Mouse (Mus musculus): Measurements from ENCODE around the gene Tmem132a. TPM values are rescaled to one million over a fixed set of nuclear protein-coding genes. Genes with fewer than 3 reads are reported as not detected.

Tmem132a gene
- polyA plus RNA-seq, 1 experiment = 4.9 TPM

GRCm38 (mm10) chr19:10845454-10845853 lies 24.3 kb downstream of the Tmem132a start:
- H3K4me3 ChIP-seq (ENCODE audit: low read depth, low read length) = no peak overlapping the region
- WGBS = 60% methylated on average over 3 of the region's 3 CpGs
- TF ChIP-seq CTCF (IDR thresholded peaks at IDR 0.05; ENCODE audit: extremely low read depth, insufficient read length, insufficient replicate concordance, low read depth, low read length) (no peak), POLR2A (IDR thresholded peaks at IDR 0.05; ENCODE audit: low read depth, low read length) (no peak)
- no peaks in the 10 kb centered on the region for H3K27me3 ChIP-seq (ENCODE audit: control insufficient read depth, insufficient read depth, low read length)
- H3K27ac ChIP-seq (ENCODE audit: insufficient read depth, low read depth, low read length) = no peak overlapping the region
- H3K36me3 ChIP-seq (ENCODE audit: control insufficient read depth, insufficient read depth, low read length) = no peaks in the 10 kb centered on the region
- no peaks in the 10 kb centered on the region; the same call in none of the 2 replicates for H3K4me1 ChIP-seq (ENCODE audit: control insufficient read depth, insufficient read depth, insufficient read length, low read length)

DNA sequence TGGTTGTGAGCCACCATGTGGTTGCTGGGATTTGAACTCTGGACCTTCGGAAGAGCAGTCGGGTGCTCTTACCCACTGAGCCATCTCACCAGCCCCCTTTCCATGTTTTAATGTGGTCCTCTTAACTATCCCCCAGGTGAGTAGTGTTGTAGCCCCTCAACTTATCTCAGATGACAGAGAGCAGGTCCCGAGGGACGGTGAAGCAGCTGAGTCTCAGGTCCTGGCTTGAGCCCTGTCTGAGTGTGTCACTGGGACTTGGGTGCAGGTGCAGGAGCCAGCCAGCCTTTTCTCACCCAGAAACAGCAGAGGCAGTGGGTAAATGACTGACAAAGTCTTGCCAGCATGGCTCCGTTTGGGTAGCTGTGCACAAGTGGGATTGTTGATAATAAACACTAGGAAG lies 25.5 kb downstream of the Tmem132a start:
- Histone ChIP-seq H3K27ac (ENCODE audit: insufficient read depth, low read depth, low read length) (no peak overlapping the region), H3K4me3 (ENCODE audit: low read depth, low read length) (peak overlapping the region; percentile 6; the same call in 1 of the 2 replicates), H3K27me3 (ENCODE audit: control insufficient read depth, insufficient read depth, low read length) (no peaks in the 10 kb centered on the region), H3K4me1 (ENCODE audit: control insufficient read depth, insufficient read depth, insufficient read length, low read length) (no peaks in the 10 kb centered on the region; the same call in none of the 2 replicates), H3K36me3 (ENCODE audit: control insufficient read depth, insufficient read depth, low read length) (no peaks in the 10 kb centered on the region)
- no peak for TF ChIP-seq CTCF (IDR thresholded peaks at IDR 0.05; ENCODE audit: extremely low read depth, insufficient read length, insufficient replicate concordance, low read depth, low read length)
- no peak for TF ChIP-seq POLR2A (IDR thresholded peaks at IDR 0.05; ENCODE audit: low read depth, low read length)
- WGBS = 82% methylated on average over 5 of the region's 5 CpGs

GRCm38 (mm10) chr19:10842914-10843313 lies 26.8 kb downstream of the Tmem132a start:
- Histone ChIP-seq H3K4me1 (ENCODE audit: control insufficient read depth, insufficient read depth, insufficient read length, low read length) (no peaks in the 10 kb centered on the region; the same call in none of the 2 replicates), H3K4me3 (ENCODE audit: low read depth, low read length) (peak overlapping the region; percentile 53), H3K36me3 (ENCODE audit: control insufficient read depth, insufficient read depth, low read length) (no peaks in the 10 kb centered on the region), H3K27ac (ENCODE audit: insufficient read depth, low read depth, low read length) (peak overlapping the region; percentile 52), H3K27me3 (ENCODE audit: control insufficient read depth, insufficient read depth, low read length) (no peaks in the 10 kb centered on the region)
- 46% methylated on average over 24 of the region's 24 CpGs for WGBS
- TF ChIP-seq CTCF (IDR thresholded peaks at IDR 0.05; ENCODE audit: extremely low read depth, insufficient read length, insufficient replicate concordance, low read depth, low read length) (no peak), POLR2A (IDR thresholded peaks at IDR 0.05; ENCODE audit: low read depth, low read length) (no peak)

DNA sequence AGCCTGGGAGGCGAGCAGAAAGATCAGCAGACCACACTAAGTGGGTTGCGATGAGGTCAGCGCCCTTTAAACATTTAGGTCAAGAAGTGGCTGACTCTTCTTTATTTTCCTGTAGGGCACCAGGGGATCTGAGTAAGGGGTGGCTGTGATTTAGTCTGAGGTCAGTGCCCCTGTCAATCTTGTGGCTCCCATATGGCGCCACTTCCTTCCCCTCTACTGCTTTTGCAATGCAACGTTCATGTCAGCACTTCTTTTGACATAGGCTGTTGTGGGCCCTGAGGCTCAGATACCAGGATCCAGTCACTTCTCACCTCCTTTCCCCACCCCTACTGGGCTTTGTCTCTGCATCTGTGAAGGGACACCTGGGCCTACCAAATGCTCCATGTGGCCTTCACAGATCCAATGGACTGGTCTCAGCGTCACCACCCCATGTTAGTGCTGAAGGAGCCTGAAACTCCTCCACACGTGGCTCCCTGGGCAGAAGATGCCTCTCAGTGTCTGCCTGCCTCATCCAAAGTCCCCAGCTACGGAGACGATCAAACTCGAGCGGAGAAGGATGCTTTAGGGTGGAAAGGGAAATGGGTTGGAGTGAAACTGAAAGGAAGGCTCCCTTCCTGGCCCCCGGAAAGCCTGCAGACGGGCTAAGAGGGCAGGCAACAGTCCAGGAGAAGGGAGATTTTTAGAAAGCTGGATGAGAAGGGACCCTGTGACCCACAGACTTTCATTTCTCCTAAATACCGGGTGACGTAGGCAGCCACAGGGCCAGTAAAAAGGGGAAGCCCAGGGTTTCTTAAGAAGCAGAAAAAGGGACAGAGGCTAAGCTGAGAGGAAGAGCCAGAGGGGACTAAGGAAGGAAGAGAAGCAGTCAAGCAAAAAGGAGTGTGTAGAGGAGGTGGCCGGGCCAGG lies 27.8 kb downstream of the Tmem132a start:
- peak overlapping the region; percentile 53 for H3K4me3 ChIP-seq (ENCODE audit: low read depth, low read length)
- TF ChIP-seq POLR2A (IDR thresholded peaks at IDR 0.05; ENCODE audit: low read depth, low read length) (no peak), CTCF (IDR thresholded peaks at IDR 0.05; ENCODE audit: extremely low read depth, insufficient read length, insufficient replicate concordance, low read depth, low read length) (no peak)
- H3K27ac ChIP-seq (ENCODE audit: insufficient read depth, low read depth, low read length) = peak overlapping the region; percentile 79
- WGBS = 64% methylated on average over 16 of the region's 16 CpGs
- H3K27me3 ChIP-seq (ENCODE audit: control insufficient read depth, insufficient read depth, low read length) = no peaks in the 10 kb centered on the region
- no peaks in the 10 kb centered on the region for H3K36me3 ChIP-seq (ENCODE audit: control insufficient read depth, insufficient read depth, low read length)
- no peaks in the 10 kb centered on the region; the same call in none of the 2 replicates for H3K4me1 ChIP-seq (ENCODE audit: control insufficient read depth, insufficient read depth, insufficient read length, low read length)

DNA sequence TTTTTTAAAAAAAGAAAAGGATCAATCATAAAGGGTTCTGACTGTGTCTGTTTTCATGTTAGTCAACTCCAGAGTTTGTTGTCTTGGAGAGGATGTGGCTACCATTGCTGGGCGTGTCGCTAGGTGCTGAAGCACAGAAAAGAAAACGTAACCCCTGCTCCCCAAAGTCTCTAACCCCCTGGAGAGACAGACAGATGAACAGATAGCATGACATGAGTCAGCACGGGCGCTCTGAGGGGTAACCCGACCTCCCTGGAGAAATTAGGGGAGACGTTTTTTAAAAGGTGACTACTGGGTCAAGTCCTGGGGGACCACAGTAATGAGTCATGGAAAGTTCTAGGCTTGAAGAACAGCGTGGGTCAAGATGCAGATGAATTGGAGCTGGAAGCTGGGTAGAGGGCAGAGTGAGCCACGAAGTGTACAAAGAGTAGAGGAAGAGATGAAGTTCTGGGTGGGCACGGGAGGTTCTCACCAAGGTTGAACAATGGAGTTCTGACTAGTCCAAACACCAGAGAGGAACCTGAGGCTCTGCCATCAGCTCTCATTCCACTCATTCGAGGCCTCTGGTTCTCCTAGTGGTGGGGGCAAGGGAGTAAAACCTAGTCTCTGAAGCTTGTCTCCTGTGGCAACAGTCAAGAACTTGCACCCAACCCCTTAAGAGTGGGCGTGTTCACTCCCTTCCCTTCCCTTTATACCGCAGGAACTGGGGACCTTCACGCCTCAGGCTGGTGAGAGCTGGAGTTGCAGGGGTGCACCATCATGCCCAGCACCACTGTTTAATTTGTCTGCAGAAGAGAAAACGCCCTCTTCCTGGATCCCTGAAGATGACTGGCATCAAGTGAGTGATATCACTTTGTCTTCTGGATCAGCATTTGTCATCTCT lies 30.5 kb downstream of the Tmem132a start, which contains the start of gene Slc15a3:
Slc15a3 (plus strand) TSS at position 718 of the 883 bp plus-strand sequence.
- no peak within 1 kb of the TSS for H3K27ac ChIP-seq (ENCODE audit: insufficient read depth, low read depth, low read length)
- no peak within 1 kb of the TSS for H3K4me3 ChIP-seq (ENCODE audit: low read depth, low read length)
- no peaks in the 10 kb centered on the region; the same call in 1 of the 2 replicates for H3K4me1 ChIP-seq (ENCODE audit: control insufficient read depth, insufficient read depth, insufficient read length, low read length)
- WGBS = 64% methylated on average over 15 of the region's 15 CpGs
- TF ChIP-seq POLR2A (IDR thresholded peaks at IDR 0.05; ENCODE audit: low read depth, low read length) = no peak
- no peak for TF ChIP-seq CTCF (IDR thresholded peaks at IDR 0.05; ENCODE audit: extremely low read depth, insufficient read length, insufficient replicate concordance, low read depth, low read length)
- H3K27me3 ChIP-seq (ENCODE audit: control insufficient read depth, insufficient read depth, low read length) = no peaks in the 10 kb centered on the region
- H3K36me3 ChIP-seq (ENCODE audit: control insufficient read depth, insufficient read depth, low read length) = no peaks in the 10 kb centered on the region

DNA sequence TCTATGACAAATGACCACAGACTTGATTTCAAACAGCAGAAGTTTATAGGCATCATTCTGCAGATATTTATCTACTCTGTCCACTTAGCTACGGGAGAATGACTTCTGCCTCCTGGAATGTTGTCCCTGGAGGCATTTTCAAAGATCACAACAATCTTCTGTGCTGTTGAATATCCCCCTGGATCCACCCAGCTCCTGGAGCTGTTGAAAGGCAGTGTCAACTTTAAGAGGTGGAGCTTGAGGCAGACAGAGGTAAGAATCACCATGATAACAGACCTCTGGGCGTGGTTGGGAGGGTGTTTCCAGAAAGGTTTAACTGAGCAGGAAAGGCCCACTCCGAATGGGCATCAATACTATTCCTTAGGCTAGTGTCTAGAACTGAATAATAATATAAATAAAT lies 34.1 kb downstream of the Tmem132a start:
- H3K4me1 ChIP-seq (ENCODE audit: control insufficient read depth, insufficient read depth, insufficient read length, low read length) = peaks cover 3% of the 10 kb centered on the region; the same call in 1 of the 2 replicates
- H3K27me3 ChIP-seq (ENCODE audit: control insufficient read depth, insufficient read depth, low read length) = no peaks in the 10 kb centered on the region
- TF ChIP-seq CTCF (IDR thresholded peaks at IDR 0.05; ENCODE audit: extremely low read depth, insufficient read length, insufficient replicate concordance, low read depth, low read length) = no peak
- TF ChIP-seq POLR2A (IDR thresholded peaks at IDR 0.05; ENCODE audit: low read depth, low read length) = no peak
- no peak overlapping the region for H3K27ac ChIP-seq (ENCODE audit: insufficient read depth, low read depth, low read length)
- WGBS = 35% methylated on average over 3 of the region's 3 CpGs
- no peak overlapping the region for H3K4me3 ChIP-seq (ENCODE audit: low read depth, low read length)
- H3K36me3 ChIP-seq (ENCODE audit: control insufficient read depth, insufficient read depth, low read length) = no peaks in the 10 kb centered on the region

Data from small intestine, adult 2 months (tissue).